Mouse (Mus musculus) adrenal gland, adult 2 months (tissue): ENCODE results near the gene Olfr102. TPM values are rescaled to one million over a fixed set of nuclear protein-coding genes. Genes with fewer than 3 reads are reported as not detected.
A peak's percentile ranks its signal among the peaks of the same experiment; 100 is the strongest.

Experiments used
- DNase-seq: peaks from one replicate; pipeline ENCODE4 v3.0.0; 2021
- long read RNA-seq: library from polyadenylated mRNA; stranded (forward); transcript quantifications from one replicate; pipeline ENCODE4 v2.0.0, GENCODE M21; 2021
- polyA plus RNA-seq: library from polyadenylated mRNA; depleted of rRNA; stranded (reverse); fragments of >200 nt; gene quantifications from 2 replicates; pipeline ENCODE4 v1.2.3, GENCODE M21; 2012; rRNA removed
- total RNA-seq, 2 experiments: library from RNA; stranded (reverse); gene quantifications; 2 replicates each; pipeline ENCODE4 v1.2.3; 2021

The Olfr102 gene
- total RNA-seq: not detected
- not detected in 2 replicates for polyA plus RNA-seq
- long read RNA-seq: 0 reads

DNA sequence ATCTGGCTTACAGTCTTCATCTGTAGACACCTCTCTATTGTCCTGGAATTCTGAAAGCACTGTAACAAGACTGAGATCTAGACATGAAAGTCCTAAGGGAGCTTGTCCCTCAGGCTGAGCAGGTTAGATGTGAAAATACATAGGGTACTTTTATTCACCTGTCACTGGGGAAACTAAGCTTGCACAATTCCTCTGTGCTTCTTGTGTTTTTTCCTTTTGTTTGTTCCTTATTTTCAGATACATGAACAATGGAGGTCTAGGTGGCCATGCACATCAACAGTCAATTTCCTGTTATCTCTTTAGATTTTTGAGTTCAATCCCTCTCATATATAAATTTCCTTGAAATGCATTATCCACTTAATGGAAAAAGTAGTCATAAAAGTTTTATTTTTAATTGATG lies at the start of gene Olfr102:
Gene Olfr102 (minus strand): TSS at position 101 of the 400 bp plus-strand sequence.
- DNase-seq: no peak

DNA sequence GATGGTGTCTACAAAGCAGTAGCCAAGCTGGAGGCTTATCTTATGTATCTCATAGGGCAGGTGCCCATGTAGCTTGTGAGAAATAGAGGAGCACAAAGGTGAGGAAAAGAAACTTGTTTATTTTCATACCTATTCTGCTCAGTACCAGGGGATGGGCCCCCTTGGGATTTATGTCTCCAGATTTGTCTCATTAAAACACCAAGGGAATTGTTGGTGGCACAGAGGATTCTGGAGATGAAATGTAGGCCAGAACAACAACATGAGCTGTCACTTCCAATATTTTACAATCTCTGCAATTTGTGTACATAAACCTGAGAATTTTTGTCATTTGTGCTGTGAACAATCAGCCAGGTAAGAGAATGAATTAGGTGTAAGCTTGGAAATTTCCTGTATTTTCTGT lies 42.4 kb upstream of the Olfr102 start, which contains the start of gene Olfr104-ps:
Gene Olfr104-ps (plus strand): TSS at position 301 of the 400 bp plus-strand sequence.
- DNase-seq: no peak

GRCm38 (mm10) chr17:37339598-37339997 lies 22.7 kb upstream of the Olfr102 start, which contains the start of gene Olfr103:
Gene Olfr103, minus strand, starts transcription at chr17:37339698.
- DNase-seq: no peak

DNA sequence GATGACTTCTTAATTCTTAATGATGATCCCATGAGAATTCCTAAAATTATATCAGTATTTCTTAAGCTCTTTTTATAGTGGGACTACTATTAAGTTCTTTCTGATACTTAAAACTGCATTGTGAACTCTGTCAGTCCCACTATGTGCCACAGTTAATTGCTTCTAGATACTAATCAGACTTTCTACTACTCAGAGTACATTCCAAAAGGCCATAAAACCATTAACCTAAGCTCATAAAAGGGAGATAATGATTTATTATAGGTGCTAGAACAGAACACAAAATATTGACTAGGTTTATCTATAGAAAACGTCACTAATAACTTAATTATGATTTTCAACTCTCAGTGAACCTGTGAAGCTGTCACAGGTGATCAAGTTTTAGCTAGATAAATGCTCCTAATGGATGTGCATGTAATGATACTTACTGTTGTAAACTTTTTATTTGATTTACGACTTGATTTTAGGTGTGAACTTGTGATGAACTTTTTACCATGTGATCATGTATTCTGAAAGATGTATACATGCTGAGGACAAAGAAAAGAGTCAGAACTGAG lies 6.6 kb downstream of the Olfr102 start:
- no peak for DNase-seq

DNA sequence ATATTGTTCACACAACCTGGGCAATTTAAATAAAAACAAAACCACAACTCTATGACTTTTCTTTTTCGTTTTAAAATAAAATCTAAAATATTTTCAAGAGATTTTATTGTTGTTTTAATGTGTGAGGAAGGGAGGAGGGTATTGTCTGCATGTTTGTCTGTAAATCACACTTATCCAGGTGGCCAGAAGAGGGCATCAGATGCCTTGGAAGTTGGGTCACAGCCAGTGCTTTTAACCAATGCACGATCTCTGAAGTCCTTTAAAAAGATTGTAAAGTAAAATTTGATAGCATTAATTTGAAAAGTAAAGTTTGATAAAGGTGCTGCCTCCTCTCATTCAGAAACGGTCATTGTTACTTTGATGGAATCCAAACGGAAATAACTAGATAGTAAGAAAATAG lies 8.4 kb downstream of the Olfr102 start:
- no peak for DNase-seq

DNA sequence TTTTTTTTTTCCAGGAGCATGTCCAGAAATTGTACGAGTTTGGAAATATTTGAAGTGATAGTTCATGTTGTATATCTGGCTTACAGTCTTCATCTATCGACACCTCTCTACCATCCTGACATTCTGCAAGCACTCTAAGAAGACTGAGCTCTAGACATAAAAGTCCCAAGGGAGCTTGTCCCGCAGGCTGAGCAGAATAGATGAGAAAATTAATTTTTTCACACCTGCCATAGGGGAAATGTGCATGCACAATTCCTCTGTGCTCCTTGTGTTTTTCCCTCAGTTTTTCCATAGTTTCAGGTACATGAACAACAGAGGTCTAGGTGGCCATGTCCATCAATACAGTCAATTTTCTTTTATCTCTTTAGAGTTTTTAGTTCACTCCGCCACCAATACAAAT lies 12.6 kb downstream of the Olfr102 start, which contains the start of gene Olfr101:
Gene Olfr101 (minus strand): TSS at position 101 of the 400 bp plus-strand sequence.
- DNase-seq: no peak

DNA sequence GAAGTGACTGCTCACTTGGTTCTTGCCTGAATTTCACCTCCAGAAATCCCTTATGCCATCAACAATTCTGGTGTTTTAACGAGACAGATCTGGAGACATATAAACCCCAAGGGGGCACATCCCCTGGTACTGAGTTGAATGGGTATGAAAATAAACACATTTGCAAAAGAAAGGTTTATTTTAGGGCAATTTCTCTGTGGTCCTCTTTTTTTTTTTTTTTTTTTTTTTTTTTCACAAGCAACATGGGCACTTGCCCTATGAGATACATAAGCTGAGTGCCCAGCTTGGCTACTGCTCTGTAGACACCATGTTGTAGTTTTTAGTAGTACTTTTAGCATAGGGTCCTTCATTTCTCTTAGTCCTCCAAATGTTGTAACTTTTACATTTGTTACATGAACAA lies 33.5 kb downstream of the Olfr102 start, which contains the start of gene Olfr99:
Gene Olfr99 (minus strand): TSS at position 101 of the 400 bp plus-strand sequence.
- DNase-seq: no peak

DNA sequence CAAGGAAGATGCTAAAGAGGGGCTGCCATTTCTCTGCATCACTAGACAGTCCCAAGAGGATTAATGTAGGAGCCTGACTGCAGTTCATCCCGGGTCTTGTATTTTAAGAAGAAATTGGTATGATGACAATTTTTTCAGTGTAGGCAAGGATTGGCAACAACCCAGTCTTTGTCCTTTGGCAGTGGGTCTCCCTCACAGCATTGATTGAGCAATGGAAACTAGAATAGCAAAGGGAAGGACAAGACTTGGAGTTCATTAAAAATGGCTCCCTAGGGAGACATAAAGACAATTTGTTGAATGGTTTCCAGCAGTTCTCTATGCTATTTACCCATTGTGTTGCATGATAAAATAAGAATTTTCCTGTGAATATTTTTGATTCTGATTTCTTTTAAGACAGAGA lies 36.5 kb downstream of the Olfr102 start:
- DNase-seq: no peak

DNA sequence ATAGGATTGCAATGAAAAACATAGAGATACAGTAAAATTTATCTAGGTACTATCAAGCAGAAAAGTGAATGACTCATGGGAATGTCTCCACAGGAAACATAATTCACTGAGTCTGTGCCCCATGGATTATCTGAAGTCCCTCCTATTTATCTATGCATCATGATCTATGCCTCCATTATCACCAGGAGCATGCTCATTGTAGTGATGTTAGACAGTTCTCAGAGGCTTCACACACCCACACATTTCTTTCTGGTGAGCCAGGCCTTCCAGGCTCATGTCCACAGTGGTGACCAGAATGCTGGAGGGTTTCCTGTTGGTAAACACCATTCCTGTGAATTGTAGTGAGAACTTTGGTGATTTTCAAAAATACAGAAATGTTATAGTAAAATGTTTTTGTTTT lies 40.3 kb downstream of the Olfr102 start:
- no peak for DNase-seq

DNA sequence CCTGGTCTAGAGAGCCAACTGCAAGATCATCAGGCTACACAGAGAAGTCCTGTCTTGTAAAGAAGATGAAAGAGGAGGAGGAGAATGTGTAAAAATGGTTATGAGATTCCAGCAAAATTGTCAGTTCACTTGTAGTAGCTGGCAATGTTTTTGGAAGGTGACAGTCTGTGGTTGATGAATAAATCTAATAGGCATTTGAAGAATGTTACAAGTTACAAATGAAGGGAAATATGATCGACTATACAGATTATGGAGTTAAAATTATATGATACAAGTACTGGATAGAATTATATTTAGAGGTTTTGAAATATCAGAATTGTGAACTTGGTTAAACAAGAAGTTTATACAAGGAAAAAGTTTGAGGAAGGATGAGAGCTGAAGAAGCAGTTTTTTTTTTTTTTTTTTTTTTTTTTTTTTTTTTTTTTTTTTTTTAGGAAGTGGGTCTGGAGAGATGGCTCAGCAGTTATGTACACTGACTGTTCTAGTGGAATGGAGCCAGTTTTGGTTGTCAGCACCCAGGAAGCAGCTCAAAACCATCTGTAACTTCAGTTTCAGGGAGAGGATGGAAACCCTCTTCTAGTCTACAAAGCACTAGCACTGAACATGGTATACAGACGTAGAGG lies 41.1 kb downstream of the Olfr102 start:
- DNase-seq: no peak

- peak; percentile 70 for DNase-seq
These were observed 46.2 kb downstream of the Olfr102 start for GRCm38 (mm10) chr17:37270702-37271092.

GRCm38 (mm10) chr17:37270058-37270701 lies 46.7 kb downstream of the Olfr102 start, which contains the start of gene H2-M3:
Gene H2-M3, plus strand, starts transcription at chr17:37270220.
- DNase-seq: peak; percentile 89

GRCm38 (mm10) chr17:37263626-37264025 lies 53.2 kb downstream of the Olfr102 start, which contains the start of gene Olfr98:
Gene Olfr98, minus strand, starts transcription at chr17:37263749.
- DNase-seq: no peak

Other genes starting within 250 kb of the Olfr102 start
- gene Olfr90, start 228.6 kb downstream of the Olfr102 start, total RNA-seq: not detected
- gene Olfr90, start 228.6 kb downstream of the Olfr102 start, polyA plus RNA-seq: not detected in 2 replicates
- gene Olfr91, start 218.8 kb downstream of the Olfr102 start, total RNA-seq: not detected
- not detected in 2 replicates for gene Olfr91, start 218.8 kb downstream of the Olfr102 start, polyA plus RNA-seq
- gene Olfr92, start 197.0 kb downstream of the Olfr102 start, total RNA-seq: not detected
- gene Olfr92, start 197.0 kb downstream of the Olfr102 start, polyA plus RNA-seq: not detected in 2 replicates
- gene Olfr93, start 155.6 kb downstream of the Olfr102 start, total RNA-seq: not detected
- gene Olfr93, start 155.6 kb downstream of the Olfr102 start, polyA plus RNA-seq: not detected in 2 replicates
- not detected for gene Ubd, start 123.2 kb downstream of the Olfr102 start, total RNA-seq
- gene Ubd, start 123.2 kb downstream of the Olfr102 start, polyA plus RNA-seq: not detected in 2 replicates
- gene Olfr94, start 116.1 kb downstream of the Olfr102 start, total RNA-seq: not detected
- gene Olfr94, start 116.1 kb downstream of the Olfr102 start, polyA plus RNA-seq: not detected in 2 replicates
- not detected for gene Olfr95, start 103.9 kb downstream of the Olfr102 start, total RNA-seq
- not detected in 2 replicates for gene Olfr95, start 103.9 kb downstream of the Olfr102 start, polyA plus RNA-seq
- not detected for gene Olfr96, start 96.9 kb downstream of the Olfr102 start, total RNA-seq
- not detected in 2 replicates for gene Olfr96, start 96.9 kb downstream of the Olfr102 start, polyA plus RNA-seq
- not detected for gene Olfr97, start 79.7 kb downstream of the Olfr102 start, total RNA-seq
- not detected in 2 replicates for gene Olfr97, start 79.7 kb downstream of the Olfr102 start, polyA plus RNA-seq
- gene Olfr98, start 53.3 kb downstream of the Olfr102 start, total RNA-seq: not detected
- gene Olfr98, start 53.3 kb downstream of the Olfr102 start, polyA plus RNA-seq: not detected in 2 replicates
- gene H2-M3, start 46.8 kb downstream of the Olfr102 start, total RNA-seq: 1 to 10 TPM; 3.3 to 6.6 TPM
- 3.5 and 4.3 TPM in 2 replicates for gene H2-M3, start 46.8 kb downstream of the Olfr102 start, polyA plus RNA-seq
- not detected for gene Olfr99, start 33.6 kb downstream of the Olfr102 start, total RNA-seq
- not detected in 2 replicates for gene Olfr99, start 33.6 kb downstream of the Olfr102 start, polyA plus RNA-seq
- not detected for gene Olfr101, start 12.7 kb downstream of the Olfr102 start, total RNA-seq
- gene Olfr101, start 12.7 kb downstream of the Olfr102 start, polyA plus RNA-seq: not detected in 2 replicates
- gene Olfr103, start 22.6 kb upstream of the Olfr102 start, total RNA-seq: not detected
- gene Olfr103, start 22.6 kb upstream of the Olfr102 start, polyA plus RNA-seq: not detected in 2 replicates
- not detected for gene Olfr104-ps, start 42.5 kb upstream of the Olfr102 start, total RNA-seq
- not detected in 2 replicates for gene Olfr104-ps, start 42.5 kb upstream of the Olfr102 start, polyA plus RNA-seq
- not detected for gene Olfr105-ps, start 62.0 kb upstream of the Olfr102 start, total RNA-seq
- not detected in 2 replicates for gene Olfr105-ps, start 62.0 kb upstream of the Olfr102 start, polyA plus RNA-seq
- not detected for gene Olfr106-ps, start 73.3 kb upstream of the Olfr102 start, total RNA-seq
- gene Olfr106-ps, start 73.3 kb upstream of the Olfr102 start, polyA plus RNA-seq: not detected in 2 replicates
- not detected for gene Olfr107, start 82.2 kb upstream of the Olfr102 start, total RNA-seq
- not detected in 2 replicates for gene Olfr107, start 82.2 kb upstream of the Olfr102 start, polyA plus RNA-seq
- not detected for gene Olfr108, start 128.4 kb upstream of the Olfr102 start, total RNA-seq
- gene Olfr108, start 128.4 kb upstream of the Olfr102 start, polyA plus RNA-seq: not detected in 2 replicates
- not detected for gene Olfr109, start 141.9 kb upstream of the Olfr102 start, total RNA-seq
- gene Olfr109, start 141.9 kb upstream of the Olfr102 start, polyA plus RNA-seq: not detected in 2 replicates
- 1 to 10 TPM in 1 of 2 experiments, under 1 TPM in 1; 0.43 to 1.7 TPM for gene H2-M2, start 166.5 kb upstream of the Olfr102 start, total RNA-seq
- gene H2-M2, start 166.5 kb upstream of the Olfr102 start, polyA plus RNA-seq: 0.62 and 0.90 TPM in 2 replicates
- gene Olfr110, start 175.4 kb upstream of the Olfr102 start, total RNA-seq: not detected
- gene Olfr110, start 175.4 kb upstream of the Olfr102 start, polyA plus RNA-seq: 0.09 and 0.11 TPM in 2 replicates
- gene Olfr111, start 191.0 kb upstream of the Olfr102 start, total RNA-seq: under 1 TPM; 0.14 to 0.17 TPM
- 0.09 and 0.73 TPM in 2 replicates for gene Olfr111, start 191.0 kb upstream of the Olfr102 start, polyA plus RNA-seq